Mouse (Mus musculus): ENCODE data around the gene Lsamp. TPM values are rescaled to one million over a fixed set of nuclear protein-coding genes. Genes with fewer than 3 reads are reported as not detected.

Lsamp gene
- total and polyA plus RNA-seq, 2 experiments from 2014 or later, result 0.61 to 0.95 TPM

DNA sequence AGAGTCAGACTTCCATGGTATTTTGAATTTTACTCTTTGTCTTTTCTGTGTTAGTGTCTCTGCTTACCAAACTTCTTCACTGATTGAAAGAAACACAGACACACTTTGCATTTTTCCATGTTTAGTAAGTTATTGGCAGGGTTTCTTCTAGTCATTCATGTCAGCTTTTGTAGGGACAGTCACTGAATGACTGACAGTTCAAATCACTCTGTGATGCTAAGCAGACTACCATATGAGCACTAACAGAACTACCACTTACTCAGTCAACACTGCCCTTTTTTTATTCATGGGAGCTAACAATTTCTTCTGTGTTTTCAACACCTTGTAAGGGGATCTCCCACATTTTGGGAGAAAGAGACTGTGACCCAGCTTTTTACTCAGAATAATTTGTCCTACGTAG, 75.8 kb downstream of the Lsamp start:
- TF ChIP-seq CTCF (IDR thresholded peaks at IDR 0.05; ENCODE audit: low read depth) (no peak), EP300 (IDR thresholded peaks at IDR 0.05; ENCODE audit: low read depth) (no peak)
- Histone ChIP-seq H3K9ac (replicated peaks; ENCODE audit: low read depth, low read length) (no peak overlapping the region), H3K27me3 (ENCODE audit: control insufficient read depth, insufficient read depth, low read length) (no peaks in the 10 kb centered on the region), H3K4me3 (ENCODE audit: low read depth, low read length) (no peak overlapping the region), H3K9me3 (replicated peaks; ENCODE audit: control insufficient read depth, low read length) (no peaks in the 10 kb centered on the region), H3K4me2 (ENCODE audit: low read depth, low read length) (no peak overlapping the region), H3K4me1 (ENCODE audit: control insufficient read depth, insufficient read depth) (no peaks in the 10 kb centered on the region), H3K36me3 (replicated peaks; ENCODE audit: control insufficient read depth, insufficient read depth, low read length) (no peaks in the 10 kb centered on the region), H3K27ac (ENCODE audit: low read depth) (no peak overlapping the region)
- DNase-seq (ENCODE audit: low spot score), result no peak
- no peak for ATAC-seq (ENCODE audit: insufficient read depth, low read depth)
- WGBS, result 62% methylated on average over 1 of the region's 1 CpGs

DNA sequence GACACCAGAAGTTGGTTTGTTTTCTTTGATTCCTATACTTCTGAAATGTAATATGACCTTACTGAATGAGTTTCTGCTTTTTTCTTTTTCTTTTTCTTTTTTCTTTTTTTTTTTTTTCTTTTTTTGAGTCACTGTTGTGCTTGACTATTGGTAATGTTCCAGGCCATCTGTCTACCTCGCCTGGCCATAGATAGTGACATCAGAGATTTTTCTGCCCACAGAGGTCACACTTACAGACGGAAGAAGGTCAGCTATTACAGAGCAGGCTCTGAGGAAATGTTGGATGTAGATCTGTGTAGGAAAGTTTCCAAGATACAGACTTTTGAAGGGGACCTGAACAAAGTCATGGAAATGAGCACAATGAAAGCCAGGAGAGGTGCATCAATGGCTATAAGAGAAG, 76.3 kb downstream of the Lsamp start:
- DNase-seq (ENCODE audit: low spot score) (no peak), ATAC-seq (ENCODE audit: insufficient read depth, low read depth) (no peak)
- WGBS, result 21% methylated on average over 2 of the region's 2 CpGs
- Histone ChIP-seq H3K9me3 (replicated peaks; ENCODE audit: control insufficient read depth, low read length) (no peaks in the 10 kb centered on the region), H3K4me3 (ENCODE audit: low read depth, low read length) (no peak overlapping the region), H3K4me2 (ENCODE audit: low read depth, low read length) (no peak overlapping the region), H3K27ac (ENCODE audit: low read depth) (no peak overlapping the region), H3K9ac (replicated peaks; ENCODE audit: low read depth, low read length) (no peak overlapping the region), H3K36me3 (replicated peaks; ENCODE audit: control insufficient read depth, insufficient read depth, low read length) (no peaks in the 10 kb centered on the region), H3K27me3 (ENCODE audit: control insufficient read depth, insufficient read depth, low read length) (no peaks in the 10 kb centered on the region), H3K4me1 (ENCODE audit: control insufficient read depth, insufficient read depth) (no peaks in the 10 kb centered on the region)
- TF ChIP-seq EP300 (IDR thresholded peaks at IDR 0.05; ENCODE audit: low read depth) (no peak), CTCF (IDR thresholded peaks at IDR 0.05; ENCODE audit: low read depth) (no peak)

DNA sequence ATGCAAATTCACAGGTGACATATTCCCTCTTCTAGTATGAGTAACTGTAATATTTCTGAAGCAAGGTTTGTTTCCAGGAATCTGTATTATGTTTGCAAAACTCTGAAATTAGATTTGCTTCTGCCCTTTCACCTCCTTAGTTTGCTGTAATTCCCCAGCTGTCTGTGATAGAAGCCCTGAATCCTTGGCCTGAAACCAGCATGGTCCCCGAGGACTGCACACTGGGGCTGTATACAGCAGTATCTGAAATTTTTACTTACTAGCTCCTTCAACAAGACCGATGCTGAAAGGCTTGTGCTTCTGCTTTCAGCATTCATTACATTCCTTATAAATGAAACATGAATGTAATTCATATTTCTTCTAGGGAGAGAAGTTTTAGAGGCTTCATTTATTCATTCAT, 91.4 kb downstream of the Lsamp start:
- ATAC-seq (ENCODE audit: insufficient read depth, low read depth), result no peak
- Histone ChIP-seq H3K9me3 (replicated peaks; ENCODE audit: control insufficient read depth, low read length) (no peaks in the 10 kb centered on the region), H3K27me3 (ENCODE audit: control insufficient read depth, insufficient read depth, low read length) (no peaks in the 10 kb centered on the region), H3K9ac (replicated peaks; ENCODE audit: low read depth, low read length) (no peak overlapping the region), H3K4me1 (ENCODE audit: control insufficient read depth, insufficient read depth) (no peaks in the 10 kb centered on the region), H3K27ac (ENCODE audit: low read depth) (no peak overlapping the region), H3K36me3 (replicated peaks; ENCODE audit: control insufficient read depth, insufficient read depth, low read length) (no peaks in the 10 kb centered on the region), H3K4me3 (ENCODE audit: low read depth, low read length) (no peak overlapping the region), H3K4me2 (ENCODE audit: low read depth, low read length) (no peak overlapping the region)
- WGBS, result 50% methylated on average over 2 of the region's 2 CpGs
- DNase-seq (ENCODE audit: low spot score), result no peak
- no peak for TF ChIP-seq CTCF (IDR thresholded peaks at IDR 0.05; ENCODE audit: low read depth)
- TF ChIP-seq EP300 (IDR thresholded peaks at IDR 0.05; ENCODE audit: low read depth), result no peak

DNA sequence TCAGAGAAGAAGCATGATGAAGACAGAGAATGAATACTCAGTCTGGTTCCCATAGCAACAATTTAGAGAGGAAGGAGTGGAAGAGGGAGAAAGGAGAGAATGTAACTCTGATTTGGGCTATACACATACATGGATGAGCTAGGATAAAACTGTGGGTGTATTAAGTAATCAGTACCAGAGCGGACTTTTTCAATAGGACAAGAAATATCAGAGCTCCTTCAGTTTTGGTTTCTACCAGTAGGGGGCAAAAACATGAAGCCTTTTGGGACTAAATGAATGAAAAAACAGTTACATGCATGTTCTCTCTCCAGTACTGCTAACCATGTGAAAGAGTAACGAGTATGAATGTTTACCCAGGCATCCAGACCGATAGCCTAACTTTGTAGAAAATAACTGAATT, 96.1 kb downstream of the Lsamp start:
- TF ChIP-seq EP300 (IDR thresholded peaks at IDR 0.05; ENCODE audit: low read depth) (no peak), CTCF (IDR thresholded peaks at IDR 0.05; ENCODE audit: low read depth) (no peak; the same call in 1 of the 2 replicates)
- no peak overlapping the region for H3K4me3 ChIP-seq (ENCODE audit: low read depth, low read length)
- no peaks in the 10 kb centered on the region for H3K36me3 ChIP-seq (replicated peaks; ENCODE audit: control insufficient read depth, insufficient read depth, low read length)
- DNase-seq (ENCODE audit: low spot score) (no peak), ATAC-seq (ENCODE audit: insufficient read depth, low read depth) (no peak)
- H3K4me1 ChIP-seq (ENCODE audit: control insufficient read depth, insufficient read depth), result no peaks in the 10 kb centered on the region
- 63% methylated on average over 3 of the region's 3 CpGs for WGBS
- no peaks in the 10 kb centered on the region for H3K9me3 ChIP-seq (replicated peaks; ENCODE audit: control insufficient read depth, low read length)
- no peak overlapping the region for H3K27ac ChIP-seq (ENCODE audit: low read depth)
- no peak overlapping the region for H3K4me2 ChIP-seq (ENCODE audit: low read depth, low read length)
- H3K9ac ChIP-seq (replicated peaks; ENCODE audit: low read depth, low read length), result no peak overlapping the region
- no peaks in the 10 kb centered on the region for H3K27me3 ChIP-seq (ENCODE audit: control insufficient read depth, insufficient read depth, low read length)

DNA sequence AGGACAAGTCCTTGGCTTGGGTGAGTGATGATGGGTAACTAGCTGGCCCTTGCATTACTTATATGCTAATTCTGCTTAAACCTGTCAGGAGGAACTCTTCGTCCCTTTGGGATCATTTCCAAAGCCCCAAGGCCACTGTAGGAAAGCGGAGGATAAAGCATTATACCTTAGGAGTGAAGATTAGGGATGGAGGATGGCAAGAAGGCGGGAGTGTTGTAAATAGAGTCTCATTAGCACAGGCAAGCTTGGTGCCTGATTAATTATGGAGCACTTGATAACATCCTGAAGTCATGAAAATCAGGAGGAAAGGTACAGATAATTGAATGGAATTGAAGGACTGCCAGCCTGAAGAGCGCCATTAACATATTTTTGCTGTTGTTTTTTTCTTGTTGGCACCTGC, 120.2 kb downstream of the Lsamp start:
- Histone ChIP-seq H3K9ac (replicated peaks; ENCODE audit: low read depth, low read length) (no peak overlapping the region), H3K27me3 (ENCODE audit: control insufficient read depth, insufficient read depth, low read length) (no peaks in the 10 kb centered on the region), H3K4me3 (ENCODE audit: low read depth, low read length) (no peak overlapping the region), H3K4me1 (ENCODE audit: control insufficient read depth, insufficient read depth) (no peaks in the 10 kb centered on the region), H3K4me2 (ENCODE audit: low read depth, low read length) (no peak overlapping the region), H3K36me3 (replicated peaks; ENCODE audit: control insufficient read depth, insufficient read depth, low read length) (no peaks in the 10 kb centered on the region), H3K27ac (ENCODE audit: low read depth) (no peak overlapping the region), H3K9me3 (replicated peaks; ENCODE audit: control insufficient read depth, low read length) (no peaks in the 10 kb centered on the region)
- DNase-seq (ENCODE audit: low spot score) (no peak), ATAC-seq (ENCODE audit: insufficient read depth, low read depth) (no peak)
- no peak for TF ChIP-seq CTCF (IDR thresholded peaks at IDR 0.05; ENCODE audit: low read depth)
- 52% methylated on average over 4 of the region's 4 CpGs for WGBS

DNA sequence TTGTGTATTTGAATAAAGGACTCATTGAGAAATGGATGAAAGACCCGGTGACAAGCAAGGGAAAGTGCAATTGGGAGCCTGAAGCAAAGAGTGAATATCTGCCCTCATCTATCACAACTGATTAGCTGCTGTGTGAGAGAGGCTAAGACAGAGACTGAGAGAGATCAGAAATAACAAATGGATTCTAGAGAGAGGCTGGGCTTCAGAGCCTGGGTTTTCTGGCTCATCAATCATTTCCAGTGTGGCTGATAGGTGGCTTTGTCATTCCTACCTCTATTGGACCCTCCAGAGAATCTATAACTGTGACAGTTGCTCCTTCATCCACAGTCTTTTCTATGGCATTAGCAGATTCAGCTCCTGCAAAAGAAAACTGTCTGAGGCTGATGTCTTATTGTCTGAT, 198.8 kb downstream of the Lsamp start:
- ATAC-seq (ENCODE audit: insufficient read depth, low read depth), result no peak
- Histone ChIP-seq H3K4me3 (ENCODE audit: low read depth, low read length) (no peak overlapping the region), H3K27ac (ENCODE audit: low read depth) (no peak overlapping the region), H3K9me3 (replicated peaks; ENCODE audit: control insufficient read depth, low read length) (no peaks in the 10 kb centered on the region), H3K27me3 (ENCODE audit: control insufficient read depth, insufficient read depth, low read length) (no peaks in the 10 kb centered on the region), H3K4me1 (ENCODE audit: control insufficient read depth, insufficient read depth) (no peaks in the 10 kb centered on the region), H3K36me3 (replicated peaks; ENCODE audit: control insufficient read depth, insufficient read depth, low read length) (no peaks in the 10 kb centered on the region), H3K9ac (replicated peaks; ENCODE audit: low read depth, low read length) (no peak overlapping the region), H3K4me2 (ENCODE audit: low read depth, low read length) (no peak overlapping the region)
- DNase-seq (ENCODE audit: low spot score), result no peak
- 69% methylated on average over 1 of the region's 1 CpGs for WGBS
- no peak for TF ChIP-seq CTCF (IDR thresholded peaks at IDR 0.05; ENCODE audit: low read depth)
- no peak for TF ChIP-seq EP300 (IDR thresholded peaks at IDR 0.05; ENCODE audit: low read depth)
